Mouse (Mus musculus) kidney, postnatal 25 days (tissue): Measurements from ENCODE around the gene Cry2.
A peak's percentile ranks its signal among the peaks of the same experiment; 100 is the strongest.

ENCODE experiments used
- DNase-seq, 2 experiments: peaks; one replicate each; pipeline ENCODE4 v3.0.0; 2021; ENCODE audit warnings: mixed read lengths in 2 of 2

Gene Cry2

GRCm38 (mm10) chr2:92386821-92387570 is 46.8 kb downstream of the Cry2 start:
- DNase-seq, result no peak

GRCm38 (mm10) chr2:92385113-92386051 is 48.5 kb downstream of the Cry2 start:
- DNase-seq, result no peak

- DNase-seq, result no peak
Observed at GRCm38 (mm10) chr2:92384101-92384500, 49.7 kb downstream of the Cry2 start.

- DNase-seq, result no peak
Observed at GRCm38 (mm10) chr2:92382759-92383158, 51.1 kb downstream of the Cry2 start.

GRCm38 (mm10) chr2:92381901-92382588 is 51.8 kb downstream of the Cry2 start, which contains the start of gene 1700029I15Rik:
TSS of gene 1700029I15Rik (plus strand) at chr2:92382538.
- no peak for DNase-seq

- DNase-seq, result peak in 1 of 2 experiments; percentile 40
Observed at GRCm38 (mm10) chr2:92381161-92381560, 52.7 kb downstream of the Cry2 start.

- peak in 1 of 2 experiments; percentile 33 for DNase-seq
Observed at GRCm38 (mm10) chr2:92380495-92381050, 53.3 kb downstream of the Cry2 start.

- DNase-seq, result peak in 1 of 2 experiments; percentile 36
Observed at GRCm38 (mm10) chr2:92379783-92380494, 53.9 kb downstream of the Cry2 start.

GRCm38 (mm10) chr2:92377320-92377719 is 56.5 kb downstream of the Cry2 start:
- DNase-seq, result peak in 1 of 2 experiments; percentile 46

- DNase-seq, result no peak
Observed at GRCm38 (mm10) chr2:92376300-92376699, 57.5 kb downstream of the Cry2 start.

GRCm38 (mm10) chr2:92375788-92376187 is 58.1 kb downstream of the Cry2 start:
- peak in 1 of 2 experiments; percentile 42 for DNase-seq

GRCm38 (mm10) chr2:92375099-92375623 is 58.7 kb downstream of the Cry2 start:
- DNase-seq, result peak; percentile 95 to 99

- peak; percentile 44 to 69 for DNase-seq
Observed at GRCm38 (mm10) chr2:92374514-92374913, 59.3 kb downstream of the Cry2 start, which contains the start of the genes Pex16 and Large2. TSS of gene Pex16 (plus strand) at chr2:92374676. TSS of gene Large2 (minus strand) at chr2:92374869.

GRCm38 (mm10) chr2:92373437-92373813 is 60.4 kb downstream of the Cry2 start:
- no peak for DNase-seq

- DNase-seq, result peak; percentile 90 to 92
Observed at GRCm38 (mm10) chr2:92372767-92373436, 60.9 kb downstream of the Cry2 start.

GRCm38 (mm10) chr2:92371971-92372690 is 61.7 kb downstream of the Cry2 start:
- DNase-seq, result peak; percentile 42 to 60

GRCm38 (mm10) chr2:92370821-92371805 is 62.7 kb downstream of the Cry2 start:
- DNase-seq, result peak; percentile 97 to 98

GRCm38 (mm10) chr2:92370375-92370774 is 63.5 kb downstream of the Cry2 start:
- DNase-seq, result peak in 1 of 2 experiments; percentile 38
